Mouse (Mus musculus): ENCODE results near the gene Samd4b.
A peak's percentile ranks its signal among the peaks of the same experiment; 100 is the strongest.
"Not testable (repeated sequence)": the region's sequence is repeated elsewhere in the genome, so short reads cannot be mapped to it uniquely, and the experiment has no call there.

Samd4b gene

GRCm38 (mm10) chr7:28597642-28598446 is at the start of gene Samd4b, which contains the start of gene Pak4:
Gene Samd4b (minus strand): TSS chr7:28598144.
Gene Pak4 (minus strand): TSS chr7:28598185.
- peak; percentile 100 for DNase-seq (ENCODE audit: low spot score in 2 of 2)

DNA sequence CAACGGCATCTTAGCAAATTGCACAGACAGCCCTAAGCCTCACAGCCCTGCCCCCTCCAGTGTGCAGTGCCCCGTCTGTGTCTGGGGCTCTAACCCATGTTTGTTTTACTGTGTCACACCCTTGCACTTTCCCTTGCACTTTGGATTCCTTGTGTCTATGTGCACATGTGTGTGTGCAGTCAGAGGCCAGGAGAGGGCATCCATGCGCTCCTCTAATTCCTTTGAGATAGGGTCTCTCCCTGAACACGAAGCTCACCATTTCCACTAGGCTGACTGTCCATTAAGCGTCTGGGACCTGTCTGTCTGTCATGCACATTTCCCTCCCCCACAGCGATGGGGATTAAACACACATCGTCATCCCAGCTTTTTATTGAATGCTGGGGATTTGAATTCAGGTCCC is 49.1 kb upstream of the Samd4b start:
- DNase-seq (ENCODE audit: low spot score in 2 of 2): no peak

DNA sequence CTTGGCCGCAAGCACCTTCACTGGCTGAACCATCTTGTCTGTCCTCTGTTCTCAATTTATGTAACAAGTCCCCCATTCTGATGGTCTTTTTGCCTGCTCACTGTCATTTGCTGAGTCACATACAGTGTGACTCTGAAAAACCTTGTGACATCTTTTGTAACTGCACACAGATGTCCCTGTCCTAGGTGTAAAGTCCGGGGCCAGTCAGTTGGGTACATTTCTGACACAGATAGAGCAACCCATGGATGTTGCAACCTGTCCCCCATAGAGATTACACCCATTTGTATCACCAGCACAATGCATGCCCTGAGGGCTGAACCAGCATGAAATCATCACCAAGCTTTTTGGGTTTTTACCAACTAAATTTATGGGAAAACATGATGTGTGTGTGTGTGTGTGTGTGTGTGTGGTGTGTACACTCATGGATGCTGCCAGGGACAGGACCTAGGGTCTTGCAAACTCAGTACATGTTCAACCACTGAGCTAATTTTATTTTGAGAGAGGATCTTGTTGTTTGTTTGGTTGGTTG is 48.1 kb upstream of the Samd4b start:
- DNase-seq (ENCODE audit: low spot score in 2 of 2): no peak

- DNase-seq (ENCODE audit: low spot score in 2 of 2): no peak
Measured at GRCm38 (mm10) chr7:28645366-28645765, 47.4 kb upstream of the Samd4b start.

- DNase-seq (ENCODE audit: low spot score in 2 of 2): no peak
Measured at GRCm38 (mm10) chr7:28641546-28641945, 43.6 kb upstream of the Samd4b start.

- no peak for DNase-seq (ENCODE audit: low spot score in 2 of 2)
Measured at GRCm38 (mm10) chr7:28637511-28637910, 39.6 kb upstream of the Samd4b start.

GRCm38 (mm10) chr7:28634128-28634527 is 36.2 kb upstream of the Samd4b start:
- DNase-seq (ENCODE audit: low spot score in 2 of 2): no peak

DNA sequence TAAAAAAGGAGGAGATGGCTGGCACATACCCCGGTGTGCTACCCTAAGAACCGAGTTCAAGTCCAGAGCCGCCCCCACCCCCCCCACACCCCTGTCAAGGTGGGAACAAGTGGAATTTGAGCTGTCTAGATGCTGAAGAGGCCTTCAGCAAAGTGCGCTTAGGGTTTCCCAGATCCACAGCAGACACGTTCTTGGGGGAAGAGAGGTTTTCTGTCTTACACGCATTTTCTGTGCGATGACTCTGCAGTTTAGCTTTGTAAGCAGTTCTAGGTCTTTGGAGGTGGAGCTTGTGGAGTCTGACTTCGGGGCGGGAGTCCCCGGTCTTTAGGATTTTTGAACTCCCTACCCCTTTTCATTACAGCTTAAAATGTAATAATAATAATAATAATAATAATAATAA is 33.1 kb upstream of the Samd4b start, which contains the start of gene Acp7:
Acp7 (minus strand) TSS at position 260 of the 400 bp plus-strand sequence.
- DNase-seq (ENCODE audit: low spot score in 2 of 2): no peak

DNA sequence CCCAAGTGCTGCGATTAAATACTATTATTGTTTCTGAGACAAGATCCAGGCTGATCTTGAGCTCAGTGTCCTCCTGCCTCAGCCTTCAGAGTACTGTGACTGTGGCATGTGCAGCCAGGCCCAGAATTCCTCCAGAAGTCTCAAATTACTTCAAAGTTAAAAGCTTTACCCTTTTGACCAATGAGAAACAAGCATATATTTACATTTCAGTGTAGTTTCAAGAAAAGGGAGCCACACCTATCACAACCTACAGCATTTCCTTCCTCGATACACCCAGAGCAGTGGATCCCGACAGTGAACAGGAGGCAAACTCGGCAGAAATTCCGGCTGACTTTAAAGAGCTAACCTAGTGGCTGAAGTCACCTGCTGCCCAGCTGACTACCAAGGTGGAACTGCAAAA is 26.8 kb upstream of the Samd4b start:
- no peak for DNase-seq (ENCODE audit: low spot score in 2 of 2)

- DNase-seq (ENCODE audit: low spot score in 2 of 2): no peak
Measured at GRCm38 (mm10) chr7:28619098-28619715, 21.3 kb upstream of the Samd4b start.

- no peak for DNase-seq (ENCODE audit: low spot score in 2 of 2)
Measured at GRCm38 (mm10) chr7:28605951-28606350, 8.0 kb upstream of the Samd4b start.

DNA sequence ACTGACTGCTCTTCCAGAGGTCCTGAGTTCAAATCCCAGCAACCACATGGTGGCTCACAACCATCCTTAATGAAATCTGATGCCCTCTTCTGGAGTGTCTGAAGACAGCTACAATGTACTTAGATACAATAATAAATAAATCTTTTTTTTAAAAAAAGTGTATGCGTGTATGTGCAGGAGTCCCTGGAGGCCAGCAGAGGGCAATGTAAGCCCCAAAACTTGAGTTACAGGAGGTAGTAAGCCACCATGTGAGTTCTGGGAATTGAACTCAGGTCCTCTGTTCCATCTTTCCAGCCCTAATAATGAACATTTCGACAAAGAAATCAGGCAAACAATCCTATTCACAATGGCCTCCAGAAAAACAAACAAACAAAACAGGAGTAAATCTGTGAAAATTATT is 5.8 kb upstream of the Samd4b start:
- not testable (repeated sequence) for DNase-seq (ENCODE audit: low spot score in 2 of 2)

- DNase-seq (ENCODE audit: low spot score in 2 of 2): peak in 1 of 2 experiments; percentile 52
Measured at GRCm38 (mm10) chr7:28603136-28603535, 5.2 kb upstream of the Samd4b start.

DNA sequence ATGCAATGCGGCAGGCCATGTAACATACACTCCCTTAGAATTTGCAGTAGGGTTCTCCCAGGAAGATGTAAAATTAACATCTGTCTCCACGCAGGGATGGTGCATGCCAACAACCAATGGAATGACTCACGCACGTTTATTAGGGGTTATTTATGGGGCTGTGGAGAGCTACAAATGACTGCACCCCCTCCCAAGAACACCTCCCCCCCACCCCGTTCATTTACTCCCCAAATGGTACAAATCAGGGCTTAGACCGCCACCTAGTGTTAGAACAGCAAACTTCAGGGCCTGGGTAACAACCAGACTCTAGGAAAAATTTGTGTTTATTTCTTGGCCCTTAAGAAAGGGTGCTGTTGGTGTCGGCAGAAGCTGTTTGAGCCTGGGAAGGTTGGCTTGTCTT is 3.7 kb upstream of the Samd4b start:
- peak in 1 of 2 experiments; percentile 66 for DNase-seq (ENCODE audit: low spot score in 2 of 2)

DNA sequence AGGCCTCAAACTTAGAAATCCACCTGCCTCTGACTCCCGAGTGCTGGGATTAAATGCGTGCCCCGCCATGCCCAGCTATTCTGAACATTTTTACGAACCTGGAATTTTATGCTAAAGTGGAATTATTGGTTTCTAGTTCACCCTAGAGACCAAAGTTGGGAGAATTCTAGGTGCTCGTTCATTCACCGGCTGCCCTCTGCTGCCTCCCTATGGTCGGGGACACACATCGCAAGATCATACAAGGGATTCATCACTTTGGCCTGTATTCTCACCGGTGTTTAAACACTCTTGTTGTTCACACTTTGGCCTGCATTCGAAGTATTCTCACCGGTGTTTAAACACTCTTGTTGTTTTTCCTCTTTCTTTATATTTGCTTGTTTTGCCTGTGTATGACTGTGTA is 3.1 kb upstream of the Samd4b start:
- DNase-seq (ENCODE audit: low spot score in 2 of 2): peak; percentile 67 to 86

DNA sequence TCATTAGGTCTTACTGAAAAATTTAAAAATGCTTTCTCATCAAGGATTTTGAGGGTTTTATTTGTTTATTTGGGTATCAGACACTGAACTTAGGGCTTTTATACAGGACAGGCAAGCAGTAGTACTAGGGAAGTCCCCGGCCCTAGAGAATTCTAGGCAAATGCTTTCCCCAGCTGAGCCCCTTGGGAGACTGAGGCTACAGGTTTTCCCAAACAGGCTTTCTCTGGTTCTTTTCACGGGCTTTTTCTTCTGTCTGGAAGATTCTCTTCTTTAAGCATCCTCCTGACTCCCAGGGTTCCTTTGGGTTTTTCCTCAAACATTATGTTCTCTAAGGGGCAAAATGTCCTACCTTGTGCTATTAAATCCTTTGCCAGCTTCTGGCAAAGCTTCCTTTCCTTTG is 1.0 kb upstream of the Samd4b start:
- DNase-seq (ENCODE audit: low spot score in 2 of 2): peak in 1 of 2 experiments; percentile 39

GRCm38 (mm10) chr7:28597277-28597570 is 720 bp downstream of the Samd4b start:
- DNase-seq (ENCODE audit: low spot score in 2 of 2): peak in 1 of 2 experiments; percentile 60

DNA sequence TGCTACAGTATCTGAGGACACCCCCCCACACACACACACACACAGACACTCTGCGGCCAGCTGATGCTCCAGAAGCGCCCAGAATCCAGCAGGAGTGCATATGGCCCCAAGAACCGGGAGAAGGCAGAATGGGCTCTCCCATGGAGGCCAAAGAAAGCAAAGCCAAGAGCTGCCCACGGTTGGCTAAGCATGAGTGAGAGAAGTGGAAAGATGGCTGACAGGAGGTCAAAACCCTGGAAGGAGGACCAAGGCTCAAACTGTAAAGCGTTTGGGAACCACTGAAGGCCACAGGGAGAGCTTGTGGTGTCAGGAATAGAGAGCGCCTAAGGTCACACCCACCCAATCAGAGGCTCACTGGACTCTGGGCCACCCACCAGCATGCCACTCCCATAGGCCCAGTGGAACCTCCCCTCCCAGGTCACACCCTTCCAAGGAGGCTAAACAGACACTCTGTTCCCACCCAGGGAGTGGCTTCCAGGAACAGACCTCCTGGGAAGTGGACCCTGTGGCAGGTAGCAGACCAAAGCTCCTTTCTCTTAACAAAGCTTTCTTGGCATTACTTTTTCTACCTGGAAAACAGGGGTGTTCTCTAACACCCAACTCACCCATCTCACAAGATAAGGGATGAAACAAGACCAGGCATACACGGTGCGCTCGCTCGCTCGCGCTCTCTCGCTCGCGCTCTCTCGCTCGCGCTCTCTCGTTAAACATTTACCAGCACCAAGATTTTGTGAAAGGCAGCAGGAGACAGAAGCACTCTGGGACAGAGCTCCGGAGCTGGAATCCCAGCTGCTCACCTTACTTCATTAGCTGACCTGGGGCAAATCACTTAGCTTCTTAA is 1.3 kb downstream of the Samd4b start:
- peak; percentile 67 to 76 for DNase-seq (ENCODE audit: low spot score in 2 of 2)

DNA sequence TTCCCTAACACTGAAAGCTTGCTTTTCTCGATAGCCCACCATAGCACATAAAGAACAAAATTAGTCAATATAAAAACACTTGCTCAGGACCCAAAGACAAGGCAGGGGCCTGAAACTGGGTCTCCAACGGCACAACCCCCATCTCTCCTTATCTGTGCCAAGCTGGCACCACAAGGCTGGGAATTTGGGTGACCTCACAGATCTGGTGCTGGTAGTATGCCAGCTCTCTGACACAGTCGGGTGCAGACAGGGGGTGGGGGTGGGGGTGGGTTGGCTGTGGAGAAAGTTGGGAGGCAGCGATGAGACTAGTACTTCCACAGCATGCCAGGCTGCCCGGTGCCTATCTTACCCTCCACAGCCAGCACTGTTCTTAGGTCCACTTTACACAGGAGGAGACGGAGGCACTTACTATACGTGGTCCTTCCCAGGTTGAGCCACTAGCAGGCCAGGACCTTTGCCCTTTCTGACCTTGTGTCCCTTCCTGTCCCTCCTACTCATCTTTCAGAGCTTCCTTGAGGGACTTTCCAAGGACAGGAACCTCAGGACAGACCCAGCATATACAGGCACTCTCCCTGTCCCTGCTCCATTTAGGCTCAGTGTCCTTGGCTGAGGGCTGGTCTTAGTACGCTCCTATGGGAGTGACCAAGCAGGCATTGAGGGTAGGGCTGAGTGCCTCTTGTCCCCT is 2.1 kb downstream of the Samd4b start:
- no peak for DNase-seq (ENCODE audit: low spot score in 2 of 2)

- DNase-seq (ENCODE audit: low spot score in 2 of 2): peak in 1 of 2 experiments; percentile 41
Measured at GRCm38 (mm10) chr7:28593206-28594111, 4.5 kb downstream of the Samd4b start.
